Mouse (Mus musculus): ENCODE measurements around the gene Slc22a3.

Slc22a3 gene

DNA sequence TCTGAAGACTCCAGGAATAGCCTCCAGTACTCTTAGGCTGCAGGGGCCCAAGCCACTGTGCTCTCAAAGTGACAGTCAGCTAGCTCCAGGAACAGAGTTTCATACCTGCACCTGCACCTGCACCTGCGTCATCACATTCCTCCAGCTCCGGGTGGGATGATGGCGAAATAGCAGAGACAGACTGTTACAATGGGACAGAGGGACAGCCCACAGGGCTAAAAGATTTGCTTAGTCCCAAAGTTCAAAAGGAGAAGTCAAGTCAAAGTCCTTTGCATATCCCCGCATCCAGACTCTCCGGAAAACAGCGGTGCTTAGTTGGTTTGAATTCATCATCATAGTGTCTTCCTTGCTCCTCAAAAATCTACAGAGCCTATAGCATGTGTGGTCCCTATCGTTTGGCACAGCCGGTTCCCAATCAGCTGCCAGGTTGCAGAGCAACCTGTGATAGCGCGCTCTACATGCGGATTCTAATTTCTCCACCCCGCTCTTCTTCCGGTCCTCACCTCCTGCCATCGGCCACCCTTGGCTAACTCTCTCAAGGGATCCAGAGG, at the start of gene Slc22a3:
Gene Slc22a3, minus strand, starts transcription at position 51 of the 551 bp plus-strand sequence.
- DNase-seq (ENCODE audit: low read depth in 1 of 2, low spot score in 2 of 2): no peak

DNA sequence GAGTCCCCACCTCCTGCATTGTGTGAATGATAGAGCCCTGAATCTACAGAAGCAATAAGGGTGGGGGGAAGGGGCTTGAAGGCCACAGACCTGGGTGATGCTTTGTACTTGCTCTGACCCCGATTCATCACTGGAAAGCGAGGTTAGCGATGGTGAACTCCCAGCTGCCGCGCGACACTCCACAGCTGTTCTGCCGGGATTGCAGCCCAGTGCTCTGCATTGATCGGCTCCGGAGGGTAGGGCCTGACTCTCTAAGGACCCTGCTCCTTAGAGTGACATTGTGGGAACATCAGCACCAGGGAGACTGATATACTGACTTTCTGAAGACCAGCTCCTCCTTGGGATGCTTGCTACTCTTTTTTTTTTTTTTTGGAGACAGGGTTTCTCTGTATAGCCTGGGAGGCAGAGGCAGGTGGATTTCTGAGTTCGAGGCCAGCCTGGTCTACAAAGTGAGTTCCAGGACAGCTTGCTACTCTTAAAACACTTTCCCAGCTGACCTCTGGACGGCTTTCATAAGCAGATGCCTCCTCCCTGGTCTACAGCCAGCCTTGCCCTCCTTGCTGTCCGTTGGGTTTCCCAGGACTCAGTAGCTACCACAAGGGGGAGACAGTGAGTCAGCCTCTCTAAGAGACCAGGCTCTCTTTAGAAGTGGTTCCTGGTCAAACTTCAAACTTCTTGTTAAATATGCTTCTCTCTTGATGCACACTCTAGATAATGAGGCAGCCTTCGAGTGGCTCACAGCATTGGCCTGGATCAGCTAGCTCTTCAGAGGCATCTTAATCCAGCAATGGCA, 27.0 kb upstream of the Slc22a3 start:
- no peak for DNase-seq (ENCODE audit: low read depth in 1 of 2, low spot score in 2 of 2)

DNA sequence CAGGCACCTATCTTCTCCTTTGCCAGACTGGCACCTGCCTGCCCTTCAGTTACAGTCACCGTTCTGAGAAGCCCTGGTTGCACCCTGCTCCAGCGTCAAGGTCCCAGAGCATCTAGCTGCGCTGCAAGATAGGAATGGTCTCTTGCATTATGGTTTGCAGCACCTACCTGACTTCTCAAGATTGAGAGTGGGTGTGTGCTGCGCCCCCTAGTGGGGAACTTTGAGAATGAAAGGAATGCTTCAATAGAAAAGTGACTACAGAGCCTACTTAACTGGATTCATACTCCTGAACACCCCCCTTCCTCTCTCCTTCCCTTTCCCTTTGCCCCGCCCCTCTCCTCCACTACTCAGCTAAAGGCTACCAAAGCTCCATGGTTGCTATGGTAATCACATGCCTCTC, 24.6 kb upstream of the Slc22a3 start:
- DNase-seq (ENCODE audit: low read depth in 1 of 2, low spot score in 2 of 2): no peak

DNA sequence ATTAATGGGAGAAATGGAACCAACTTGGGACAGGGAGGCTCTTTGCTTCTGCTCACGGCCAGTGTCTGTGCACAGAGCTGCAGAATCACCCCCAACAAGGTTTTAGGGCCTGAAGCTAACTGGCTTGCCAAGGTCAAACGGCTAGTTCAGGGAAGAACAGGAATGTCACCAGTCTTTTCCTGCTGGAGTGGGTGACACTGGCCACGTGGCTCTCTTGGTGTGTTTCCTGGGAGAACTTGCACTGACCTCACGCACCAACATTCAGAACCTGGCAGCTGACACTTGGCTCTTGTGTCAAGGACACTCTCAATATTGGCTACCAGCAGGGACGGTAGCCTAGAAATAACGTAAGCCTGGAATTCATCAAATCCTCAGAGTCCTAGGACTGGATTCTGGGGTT, 22.6 kb upstream of the Slc22a3 start:
- DNase-seq (ENCODE audit: low read depth in 1 of 2, low spot score in 2 of 2): no peak

DNA sequence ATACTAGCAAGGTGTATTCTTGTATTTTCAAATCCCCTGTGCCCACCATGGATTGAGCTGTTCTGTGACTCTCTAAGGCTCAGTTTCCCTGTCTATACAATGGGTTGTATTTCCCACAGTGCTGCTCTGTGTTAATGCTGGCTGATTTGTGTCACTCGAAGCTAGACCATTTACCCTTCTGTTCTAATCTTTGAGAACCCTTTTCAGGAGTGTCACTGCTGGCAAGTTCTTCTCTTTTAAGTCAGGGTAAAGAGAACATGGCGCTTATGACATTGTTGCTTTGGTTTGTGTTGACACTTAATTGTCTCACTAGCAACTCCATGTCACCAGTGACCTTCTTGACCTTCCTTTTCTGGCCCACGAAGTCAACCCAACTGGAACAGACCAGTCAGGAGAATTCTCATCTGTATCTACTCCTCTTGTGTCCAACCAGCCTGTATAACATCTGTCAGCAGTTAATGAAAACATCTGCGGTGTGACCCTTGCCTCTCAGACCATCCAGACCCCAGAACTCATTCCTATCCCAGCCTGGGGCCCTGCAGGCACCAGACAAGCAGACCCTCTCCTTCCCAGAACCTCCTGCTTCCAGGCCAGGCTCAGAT, 22.0 kb upstream of the Slc22a3 start:
- no peak for DNase-seq (ENCODE audit: low read depth in 1 of 2, low spot score in 2 of 2)

DNA sequence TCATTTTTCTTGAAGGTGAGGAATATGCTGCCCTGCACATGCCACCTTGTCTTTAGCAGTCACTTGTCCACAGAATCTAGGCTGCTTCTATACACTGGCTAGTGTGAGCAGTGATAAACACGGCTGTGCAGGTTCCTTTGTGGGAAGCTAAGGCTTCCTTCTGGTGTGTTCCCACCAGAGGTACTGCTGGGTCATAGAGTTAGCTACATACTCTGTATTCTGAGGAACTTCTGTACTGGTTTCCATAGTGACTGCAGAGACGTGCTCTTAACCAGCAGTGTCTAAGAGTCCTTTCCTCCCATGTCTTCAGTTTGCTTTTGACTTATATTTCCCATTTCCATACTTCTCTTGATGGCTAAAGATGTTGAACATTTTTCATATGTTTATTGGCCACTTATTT, 11.6 kb upstream of the Slc22a3 start:
- no peak for DNase-seq (ENCODE audit: low read depth in 1 of 2, low spot score in 2 of 2)

GRCm38 (mm10) chr17:12518194-12518593, 10.7 kb upstream of the Slc22a3 start:
- DNase-seq (ENCODE audit: low read depth in 1 of 2, low spot score in 2 of 2): no peak

GRCm38 (mm10) chr17:12513997-12514396, 6.5 kb upstream of the Slc22a3 start:
- DNase-seq (ENCODE audit: low read depth in 1 of 2, low spot score in 2 of 2): no peak

- no peak for DNase-seq (ENCODE audit: low read depth in 1 of 2, low spot score in 2 of 2)
Measured at GRCm38 (mm10) chr17:12513107-12513923, 5.8 kb upstream of the Slc22a3 start.

- DNase-seq (ENCODE audit: low read depth in 1 of 2, low spot score in 2 of 2): no peak
Measured at GRCm38 (mm10) chr17:12511193-12511592, 3.7 kb upstream of the Slc22a3 start.

DNA sequence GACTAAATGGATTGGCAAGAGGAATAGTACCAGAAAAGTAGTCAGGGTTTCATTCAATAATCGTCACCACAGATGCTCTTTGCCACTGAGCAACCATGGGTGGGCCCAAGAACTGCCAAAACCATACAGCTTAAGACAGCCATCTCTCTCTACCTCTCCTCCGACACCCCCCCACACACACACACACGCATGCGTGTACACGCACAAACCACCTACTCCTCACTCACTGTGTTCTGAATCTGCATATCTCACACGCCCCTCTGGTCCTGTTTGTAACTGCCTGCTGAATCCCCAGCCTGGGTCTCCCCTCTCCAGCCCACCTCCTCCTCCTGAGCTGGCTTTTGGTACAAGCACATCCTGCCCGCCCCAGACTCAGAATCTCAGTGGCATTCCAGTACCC, 872 bp upstream of the Slc22a3 start:
- no peak for DNase-seq (ENCODE audit: low read depth in 1 of 2, low spot score in 2 of 2)

DNA sequence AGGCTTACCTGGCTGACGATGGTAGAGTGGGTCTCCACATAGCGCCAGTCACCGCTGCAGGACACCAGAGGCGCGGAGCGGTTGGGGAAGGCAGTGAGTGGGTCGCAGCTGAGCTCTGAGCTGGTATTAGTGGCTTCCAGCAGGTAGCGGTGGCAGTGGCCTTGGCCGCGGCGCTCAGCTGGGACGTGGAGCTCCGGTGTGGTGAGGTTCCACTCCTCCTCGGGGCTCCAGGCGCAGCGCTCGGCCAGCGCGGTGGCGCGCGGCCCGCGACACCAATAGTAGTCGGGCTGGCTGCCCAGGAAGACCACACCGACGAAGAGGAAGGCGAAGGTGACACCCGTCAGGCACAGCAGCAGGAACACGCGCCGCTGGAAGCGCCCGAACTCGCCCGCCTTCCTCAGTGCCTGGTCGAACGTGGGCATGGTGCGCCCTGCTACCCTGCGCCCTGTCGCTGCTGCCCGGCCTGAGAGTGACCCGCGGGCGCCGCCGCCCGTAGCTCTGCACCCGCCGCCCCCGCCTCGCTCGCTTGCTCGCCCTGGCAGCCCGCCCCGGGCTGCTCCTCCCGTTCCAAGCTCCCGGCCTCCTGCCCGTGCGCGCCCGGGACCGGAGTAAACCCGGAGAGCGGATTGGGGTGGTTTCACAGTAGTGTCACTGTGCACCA, 471 bp downstream of the Slc22a3 start:
- DNase-seq (ENCODE audit: low read depth in 1 of 2, low spot score in 2 of 2): no peak

- no peak for DNase-seq (ENCODE audit: low read depth in 1 of 2, low spot score in 2 of 2)
Measured at GRCm38 (mm10) chr17:12505708-12506107, 1.8 kb downstream of the Slc22a3 start.

- DNase-seq (ENCODE audit: low read depth in 1 of 2, low spot score in 2 of 2): no peak
Measured at GRCm38 (mm10) chr17:12499426-12499825, 8.1 kb downstream of the Slc22a3 start.

- no peak for DNase-seq (ENCODE audit: low read depth in 1 of 2, low spot score in 2 of 2)
Measured at GRCm38 (mm10) chr17:12495558-12495957, 11.9 kb downstream of the Slc22a3 start.

GRCm38 (mm10) chr17:12491591-12491990, 15.9 kb downstream of the Slc22a3 start:
- DNase-seq (ENCODE audit: low read depth in 1 of 2, low spot score in 2 of 2): no peak

GRCm38 (mm10) chr17:12489888-12490287, 17.6 kb downstream of the Slc22a3 start:
- no peak for DNase-seq (ENCODE audit: low read depth in 1 of 2, low spot score in 2 of 2)

- DNase-seq (ENCODE audit: low read depth in 1 of 2, low spot score in 2 of 2): no peak
Measured at GRCm38 (mm10) chr17:12485657-12486056, 21.8 kb downstream of the Slc22a3 start.

DNA sequence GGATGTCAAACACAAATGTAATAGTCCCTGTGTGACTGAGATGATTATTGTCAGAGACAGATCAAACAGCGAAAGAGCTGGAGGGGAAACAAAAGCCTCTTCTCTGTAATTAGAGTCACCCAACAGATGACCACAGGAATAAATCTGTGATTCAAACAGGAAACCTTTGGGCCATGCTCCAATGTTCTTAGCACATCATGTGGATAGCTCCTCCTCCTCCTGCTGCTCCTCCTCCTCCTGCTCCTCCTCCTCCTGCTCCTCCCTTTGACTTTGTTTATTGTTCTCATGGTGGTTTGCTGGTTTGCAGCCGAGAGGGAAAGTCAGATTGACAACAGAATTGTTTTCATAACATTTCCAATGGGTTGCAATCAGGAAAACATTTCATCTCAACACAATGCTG, 28.1 kb downstream of the Slc22a3 start:
- DNase-seq (ENCODE audit: low read depth in 1 of 2, low spot score in 2 of 2): no peak

- no peak for DNase-seq (ENCODE audit: low read depth in 1 of 2, low spot score in 2 of 2)
Measured at GRCm38 (mm10) chr17:12474509-12475083, 32.9 kb downstream of the Slc22a3 start.

- no peak for DNase-seq (ENCODE audit: low read depth in 1 of 2, low spot score in 2 of 2)
Measured at GRCm38 (mm10) chr17:12472547-12472946, 35.0 kb downstream of the Slc22a3 start.
